In the genomic region with DNA sequence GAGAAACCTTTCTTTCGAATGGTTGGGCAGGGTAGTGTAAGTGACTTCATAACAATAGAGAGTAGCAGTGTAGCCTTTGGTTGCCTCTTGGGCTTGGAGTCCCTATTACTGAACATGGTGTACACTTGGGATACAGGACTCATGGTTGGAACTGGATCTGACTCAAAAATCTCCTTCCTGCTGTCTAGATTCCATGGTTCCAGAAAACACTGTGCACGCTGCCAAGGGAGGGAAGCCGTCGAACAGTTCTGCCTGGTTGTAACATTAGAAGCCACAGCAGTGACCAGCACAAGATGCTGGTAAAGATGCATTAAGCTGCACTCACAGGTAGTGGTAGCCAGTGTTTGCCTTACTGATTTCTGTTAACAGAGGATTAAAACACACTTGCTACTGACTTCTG, we compare ENCODE assay signal across 12 mouse cellular contexts.
"Had no signal": no experiment of that assay in that cellular context is flagged by ENCODE, and none has a peak within 500 bp of the region (broad histone marks: within the 10 kb centered on the region; RNA-seq: fewer than 3 reads in every experiment).

No protein-coding gene starts in this region.

- H3K4me3 ChIP-seq: layer of hippocampus, adult 2 months; left cerebral cortex, adult 2 months; liver, embryonic 13.5 days; stomach, embryonic 15.5 days had no signal

- DNase-seq: kidney, postnatal 25 days; layer of hippocampus, adult 9-11 months; liver, embryonic 13.5 days; lung, adult 2 months; lung, postnatal 14 days; lung, postnatal 4 days; midbrain, embryonic 14.5 days; thymus, postnatal 25 days had no signal

- H3K4me1 ChIP-seq: stomach, embryonic 15.5 days had no signal

- H3K27ac ChIP-seq: kidney, postnatal 0 days; layer of hippocampus, adult 2 months; left cerebral cortex, adult 2 months; liver, embryonic 13.5 days; stomach, embryonic 15.5 days had no signal
